Mouse (Mus musculus): ENCODE results near the gene Dis3.

GRCm38 (mm10) chr14:99108762-99109161 is 9.2 kb upstream of the Dis3 start:
- TF ChIP-seq CTCF (IDR thresholded peaks at IDR 0.05; ENCODE audit: extremely low read depth, insufficient read depth, low read length): no peak
- TF ChIP-seq POLR2A (IDR thresholded peaks at IDR 0.05; ENCODE audit: extremely low read depth, insufficient read depth, low read length): no peak

Measured in cortical plate, adult 2 months (tissue).